Mouse (Mus musculus) hematopoietic stem cell, adult 5-6 weeks (primary cell): Measurements from ENCODE around the gene Gm10961. TPM values are rescaled to one million over a fixed set of nuclear protein-coding genes. Genes with fewer than 3 reads are reported as not detected.
"Not testable (repeated sequence)": the region's sequence is repeated elsewhere in the genome, so short reads cannot be mapped to it uniquely, and the experiment has no call there.

Experiments
- ATAC-seq, 2 experiments: fragments of 125-278 bp in 1 of 2; replicated peaks in 1 of 2; 2 replicates each; pipeline ENCODE4 v1.8.0; 2016 to 2017; ENCODE audit warnings: inconsistent platforms in 2 of 2, mild to moderate bottlenecking in 2 of 2, moderate number of reproducible peaks in 2 of 2, low read depth in 1 of 2, moderate TSS enrichment in 1 of 2; ENCODE audit not compliant: low FRiP score in 2 of 2, poor library complexity in 2 of 2, severe bottlenecking in 2 of 2, insufficient read depth in 1 of 2, low TSS enrichment in 1 of 2
- total RNA-seq: library from RNA; stranded (forward); fragments of 172-1452, 232-1000 nt; gene quantifications from 2 replicates; pipeline ENCODE4 v1.2.3, GENCODE M21; 2017

Gene Gm10961
- total RNA-seq, 1 experiment from 2014 or later = not detected

DNA sequence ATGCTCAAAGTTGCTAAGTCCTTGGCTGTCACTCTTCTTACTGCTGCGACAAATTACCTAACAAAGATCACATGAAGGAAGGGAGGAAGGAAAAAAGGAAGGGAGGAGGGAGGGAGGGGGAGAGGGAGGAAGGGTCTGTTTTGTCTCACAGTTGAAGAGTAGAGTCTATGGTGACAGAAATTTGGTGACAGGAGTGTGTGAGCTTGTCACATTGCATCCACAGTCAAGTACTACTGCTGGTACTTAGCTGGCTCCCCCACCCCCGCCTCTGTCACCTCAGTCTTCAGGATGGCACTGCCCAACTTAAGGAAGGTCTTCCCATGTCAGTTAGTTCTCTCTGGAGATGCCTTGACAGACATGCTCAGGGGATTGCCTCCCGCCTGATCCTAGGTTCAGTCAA is 5.1 kb downstream of the Gm10961 start:
- no peak for ATAC-seq

DNA sequence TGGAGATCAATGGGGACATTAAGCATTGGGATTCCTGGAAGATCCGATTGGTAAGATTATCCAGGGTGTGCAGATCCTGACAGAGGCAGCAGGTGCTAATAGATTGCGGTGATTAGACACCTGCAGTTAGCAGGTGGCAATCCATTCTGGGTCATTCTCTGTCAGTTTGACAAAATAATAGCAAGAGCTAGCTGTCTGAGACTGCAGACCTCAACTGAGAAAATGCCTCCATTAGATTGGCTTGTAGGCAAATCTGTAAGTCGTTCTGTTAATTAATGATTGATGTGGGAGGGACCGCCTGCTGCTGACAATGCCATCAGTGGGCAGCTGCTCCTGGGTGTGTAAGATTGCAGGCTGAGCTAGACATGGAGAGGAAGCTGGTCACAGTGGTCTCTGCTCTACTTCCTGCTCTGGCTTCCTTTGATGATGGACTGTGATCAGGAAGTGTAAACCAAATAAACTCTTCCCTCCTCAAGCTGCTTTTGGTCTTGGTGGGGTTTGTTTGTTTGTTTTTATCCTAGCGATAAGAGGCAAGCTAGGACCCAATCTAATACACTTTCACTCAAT is 6.6 kb downstream of the Gm10961 start:
- ATAC-seq = peak; percentile 65 to 75

DNA sequence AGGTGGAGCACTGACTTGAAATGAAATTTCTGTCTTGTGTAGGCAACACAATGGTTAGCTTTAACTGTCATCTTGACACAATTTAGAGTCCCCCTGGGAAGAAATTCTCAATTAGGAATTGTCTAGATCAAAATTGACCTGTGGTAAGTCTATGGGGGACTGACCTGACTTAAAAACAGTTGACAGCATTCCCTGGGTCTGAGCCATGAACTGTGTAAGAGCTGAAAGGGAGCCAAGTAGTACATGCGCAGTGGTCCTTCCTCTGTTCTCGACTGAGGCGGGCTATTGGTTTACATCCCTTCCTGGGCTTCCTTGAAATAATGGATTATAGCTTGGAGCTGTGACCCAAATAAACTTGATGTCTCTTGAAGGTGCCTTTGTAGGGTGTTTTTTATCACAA is 15.8 kb downstream of the Gm10961 start:
- no peak for ATAC-seq

DNA sequence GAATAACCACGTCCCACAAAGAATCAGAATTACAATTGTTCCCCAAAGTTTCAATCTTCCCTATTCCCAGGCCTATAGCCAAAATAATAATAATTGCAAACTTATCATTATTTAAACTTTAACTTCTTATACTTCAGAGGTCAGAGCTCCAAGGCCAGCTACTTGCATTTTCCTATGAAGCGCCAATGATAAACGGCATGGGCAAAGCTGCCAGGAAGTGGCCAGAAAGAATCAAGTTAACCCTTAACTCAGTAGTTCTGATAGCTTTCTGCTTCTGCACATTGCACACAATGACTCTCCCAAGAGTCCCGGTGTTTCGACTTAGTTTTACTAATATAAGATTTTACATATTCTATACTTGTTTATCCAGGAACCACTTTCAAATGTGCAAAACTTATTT is 19.2 kb downstream of the Gm10961 start:
- not testable (repeated sequence) for ATAC-seq

DNA sequence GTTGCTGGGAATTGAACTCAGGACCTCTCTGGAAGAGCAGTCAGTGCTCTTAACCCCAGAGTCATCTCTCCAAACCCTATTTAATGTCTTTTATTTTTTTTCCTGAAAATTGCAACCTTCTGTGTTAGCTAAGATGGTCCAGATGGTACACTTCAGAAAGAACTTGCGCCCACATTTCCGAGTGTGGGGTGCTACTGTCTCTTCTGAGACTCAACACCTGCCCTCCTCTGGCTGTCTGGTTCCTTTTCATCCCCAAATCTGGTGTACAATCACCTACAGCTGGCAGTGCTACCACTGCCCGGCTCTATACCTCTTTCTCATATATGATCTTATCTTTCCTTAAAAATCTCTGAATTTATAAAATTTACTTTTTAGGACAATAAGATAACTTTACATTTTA is 21.8 kb downstream of the Gm10961 start:
- ATAC-seq = no peak

DNA sequence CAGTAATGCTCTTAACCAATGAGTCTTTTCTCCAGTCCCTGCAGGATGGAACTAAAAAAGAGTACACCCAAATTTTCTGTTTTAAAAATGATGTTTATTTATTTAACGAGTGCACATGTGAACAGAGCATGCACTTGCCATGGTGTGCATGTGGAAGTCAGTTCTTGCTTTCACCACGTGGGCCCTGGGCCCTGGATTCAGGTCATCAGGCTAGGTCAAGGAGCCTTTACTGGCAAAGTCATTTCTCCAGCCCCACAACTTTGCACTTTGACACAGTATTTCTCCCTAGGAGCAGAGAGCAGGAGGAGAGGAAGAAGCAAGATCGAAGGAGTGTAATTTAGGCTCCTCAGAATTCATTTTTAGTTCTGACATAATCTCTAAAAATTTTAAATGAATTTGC is 23.7 kb downstream of the Gm10961 start:
- no peak for ATAC-seq

DNA sequence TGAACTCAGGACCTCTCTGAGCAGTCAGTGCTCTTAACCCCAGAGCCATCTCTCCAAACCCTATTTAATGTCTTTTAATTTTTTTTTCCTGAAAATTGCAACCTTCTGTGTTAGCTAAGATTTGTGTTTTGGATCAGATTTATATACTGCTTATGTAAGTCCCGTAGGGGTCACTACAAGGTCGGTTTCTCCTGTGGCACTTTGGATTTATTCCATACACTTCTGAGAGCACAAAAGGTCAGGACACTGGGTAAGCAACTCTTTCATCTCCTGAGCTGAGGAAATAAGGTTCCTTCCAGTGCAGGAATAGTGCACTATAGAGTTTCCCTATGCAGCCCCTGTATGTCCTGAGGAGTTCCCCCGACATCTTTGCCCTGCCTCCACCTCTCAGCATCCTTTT is 24.4 kb downstream of the Gm10961 start:
- ATAC-seq = no peak

DNA sequence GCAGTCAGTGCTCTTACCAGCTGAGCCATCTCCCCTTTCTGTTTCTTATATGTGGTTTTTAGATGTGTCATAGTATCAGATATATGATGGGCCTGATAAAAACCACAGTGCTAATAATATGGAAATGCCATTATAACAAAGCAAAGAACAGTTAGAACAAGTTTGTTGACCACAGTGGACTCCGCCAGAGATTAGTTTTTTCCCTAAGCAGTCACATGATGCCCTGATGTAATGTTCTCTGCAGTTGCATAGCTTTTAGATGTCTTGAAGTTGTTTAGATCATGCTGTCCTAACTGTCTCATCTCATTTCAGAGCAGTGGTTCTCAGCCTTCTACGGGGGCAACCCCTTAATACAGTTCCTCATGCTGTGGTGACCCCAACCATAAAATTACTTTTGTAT is 25.0 kb downstream of the Gm10961 start:
- ATAC-seq = no peak

DNA sequence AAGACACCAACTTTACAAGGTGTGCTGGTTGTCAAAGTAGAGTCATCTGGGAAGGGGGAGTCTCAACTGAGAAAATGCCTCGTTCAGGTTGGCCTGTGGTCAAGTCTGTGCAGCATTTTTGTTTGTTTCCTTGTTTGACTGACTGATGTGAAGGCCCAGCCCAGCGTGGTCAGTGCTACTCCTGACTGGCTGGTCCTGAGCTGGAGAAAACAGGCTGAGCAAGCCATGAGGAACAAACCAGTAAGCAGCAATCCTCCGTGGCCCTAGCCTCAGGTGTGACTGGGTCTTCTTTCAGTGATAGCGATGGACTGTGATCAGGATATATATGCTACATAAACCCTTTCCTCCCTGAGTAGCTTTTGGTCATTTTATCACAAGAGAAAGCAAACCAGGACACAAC is 25.8 kb downstream of the Gm10961 start:
- no peak for ATAC-seq

DNA sequence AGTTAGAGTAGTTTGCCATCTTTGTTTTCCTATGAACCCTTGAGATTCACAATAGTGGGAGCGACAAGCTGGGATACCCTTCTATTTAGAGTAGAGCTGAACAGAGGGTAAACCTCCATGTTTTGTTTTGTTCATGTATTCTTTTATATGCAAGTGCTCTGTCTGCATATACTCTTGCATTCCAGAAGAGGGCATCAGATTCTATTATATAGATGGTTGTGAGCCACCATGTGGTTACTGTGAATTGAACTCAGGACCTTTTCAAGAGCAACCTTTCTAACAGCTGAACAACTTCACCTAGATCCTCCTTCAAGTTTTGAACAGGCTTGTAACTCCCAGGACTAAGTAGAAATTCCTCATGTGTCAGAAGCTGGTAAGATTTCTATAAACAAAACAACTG is 27.9 kb downstream of the Gm10961 start:
- no peak for ATAC-seq

DNA sequence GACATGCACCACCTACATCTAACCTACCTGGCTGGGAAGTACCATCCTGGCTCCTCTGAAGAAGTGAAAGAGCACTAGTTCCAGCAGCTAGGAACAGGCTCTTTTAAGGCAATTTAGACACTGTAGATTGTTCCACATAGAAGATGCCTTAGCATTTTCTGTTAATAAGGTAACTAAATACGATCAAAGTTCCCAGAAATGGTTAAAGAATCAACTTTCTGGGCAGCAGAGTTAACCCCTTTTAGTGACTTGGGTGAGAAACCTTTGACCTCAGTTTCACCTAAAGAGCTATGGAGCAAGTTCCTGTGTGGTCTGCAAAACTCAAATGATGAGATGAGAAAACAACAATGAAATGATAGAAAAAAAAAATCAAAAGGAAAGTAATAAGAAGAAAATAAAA is 33.5 kb downstream of the Gm10961 start:
- no peak for ATAC-seq

DNA sequence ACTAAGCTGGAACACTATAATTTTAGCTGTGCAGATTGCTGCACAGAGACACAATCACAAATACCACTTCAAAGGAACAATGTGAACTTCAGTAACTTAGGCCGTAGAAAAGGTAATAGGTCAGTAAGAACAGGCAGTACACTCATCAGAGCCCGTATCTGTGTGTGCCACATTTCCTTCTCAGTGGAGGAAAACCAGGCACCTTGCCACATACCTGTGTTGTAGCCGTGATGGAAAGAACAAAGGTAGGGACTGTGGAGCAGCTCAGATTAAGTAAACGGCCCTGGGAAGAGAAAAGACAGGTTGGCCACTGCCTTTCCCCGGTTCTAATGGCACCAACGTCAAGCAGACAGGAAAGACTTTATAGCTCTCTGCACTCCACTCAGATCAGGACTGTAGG is 36.3 kb downstream of the Gm10961 start:
- ATAC-seq = no peak

DNA sequence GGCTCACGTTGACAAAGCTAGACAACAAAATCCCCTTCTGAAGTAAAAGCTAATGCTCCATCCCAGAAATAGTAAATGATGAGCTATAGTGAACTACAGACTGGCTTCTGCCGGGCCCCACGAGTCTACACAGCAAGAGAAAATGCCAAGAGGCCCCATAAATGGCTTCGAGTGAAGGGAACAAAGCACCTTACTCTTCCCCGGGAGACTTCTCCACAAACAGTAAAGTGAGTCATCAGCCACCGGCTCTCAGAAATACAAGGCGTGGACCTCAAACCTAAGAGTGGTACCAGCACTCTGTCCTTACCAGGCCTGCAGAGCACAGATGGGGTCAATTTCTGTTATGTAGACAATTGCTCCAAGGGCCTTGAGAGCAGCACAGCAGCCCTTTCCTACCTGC is 37.7 kb downstream of the Gm10961 start:
- ATAC-seq = no peak

DNA sequence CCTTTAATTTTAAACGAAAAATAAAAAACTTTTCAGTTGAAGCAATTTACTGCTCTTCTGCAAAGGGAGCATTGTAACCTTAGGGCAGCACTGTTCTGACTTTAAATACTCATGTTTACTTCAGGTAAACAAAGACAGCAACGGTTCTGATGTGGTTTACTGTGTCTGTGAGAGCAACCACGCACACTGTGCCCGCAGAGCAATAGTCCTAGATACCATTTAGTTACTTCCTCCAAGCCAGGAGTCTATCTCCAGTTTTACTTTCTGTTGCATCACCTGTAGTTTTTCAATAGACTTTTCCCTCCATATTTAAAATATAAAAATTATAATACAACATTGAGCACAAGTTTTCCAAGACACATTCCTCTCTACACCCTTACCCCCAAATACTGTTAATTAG is 39.4 kb downstream of the Gm10961 start:
- no peak for ATAC-seq

DNA sequence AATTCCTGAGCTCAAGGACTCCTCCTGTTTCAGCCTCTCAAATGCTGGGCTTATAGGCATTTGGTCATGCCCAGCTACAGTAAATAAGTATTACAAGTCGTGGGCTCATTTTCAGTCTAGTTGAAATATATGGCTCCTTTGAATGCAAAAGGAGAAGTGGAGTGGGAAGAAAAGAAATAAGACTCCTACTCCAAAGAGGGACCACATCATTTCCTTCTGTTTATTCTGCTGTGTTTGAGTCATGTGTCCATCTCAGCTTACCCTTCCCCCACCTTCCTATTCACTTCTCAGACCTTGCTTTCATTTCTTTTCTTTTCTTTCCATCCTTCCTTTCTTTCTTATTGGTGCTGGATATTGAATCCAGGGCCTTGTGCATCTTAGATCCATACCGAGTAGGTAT is 40.4 kb downstream of the Gm10961 start:
- ATAC-seq = peak; percentile 25 to 56; a peak in 3 of 4 replicates

DNA sequence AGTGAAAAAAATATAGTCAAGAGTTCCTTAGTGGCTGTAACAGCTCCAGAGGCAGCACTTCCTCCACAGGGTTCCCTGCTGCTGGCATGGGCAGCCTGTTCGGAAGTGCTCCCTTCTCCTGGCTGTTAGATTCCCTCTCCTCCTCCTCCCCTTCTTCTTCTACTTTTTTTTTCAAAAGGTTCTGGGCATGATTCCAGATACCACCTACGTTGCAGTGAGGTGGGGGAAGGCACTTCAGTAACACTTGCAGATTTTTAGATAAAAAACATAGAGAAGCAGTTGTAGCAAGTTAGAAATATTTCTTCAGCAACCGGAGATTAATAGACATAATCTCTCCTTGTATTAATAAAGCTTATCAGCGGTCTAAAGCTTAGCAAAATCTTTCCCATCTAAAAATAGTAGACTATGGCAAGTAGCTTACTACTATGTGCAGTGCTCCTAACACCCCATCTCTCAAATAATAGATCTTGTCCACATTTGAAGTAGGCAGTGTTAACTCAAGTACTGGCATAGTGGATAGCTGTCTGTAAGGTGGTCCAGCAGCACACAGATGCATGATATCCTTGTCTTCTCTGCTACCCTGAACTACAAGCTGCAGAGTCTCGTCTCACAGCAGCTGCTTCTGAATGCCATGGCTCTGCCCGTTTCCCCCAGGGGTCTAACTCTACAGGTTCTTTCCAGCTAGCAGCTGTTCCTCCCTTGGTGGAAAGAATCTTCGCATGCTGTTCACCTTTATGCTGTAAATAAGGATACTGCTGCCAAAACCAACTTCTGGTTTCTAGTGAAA is 49.9 kb downstream of the Gm10961 start:
- peak; percentile 55 to 60 for ATAC-seq
